Mouse (Mus musculus): ENCODE measurements around the gene Cops6. TPM values are rescaled to one million over a fixed set of nuclear protein-coding genes. Genes with fewer than 3 reads are reported as not detected.

Cops6 gene
- 100 to 1,000 TPM; 151 to 155 TPM for total RNA-seq (2021)
- long read RNA-seq, experiment 1, transcript Cops6-201 (10 exons, 1,787 nt): major isoform, 416 of 451 reads
- long read RNA-seq, experiment 1, transcript Cops6-202 (10 exons, 1,098 nt): minor isoform, 5 of 451 reads
- long read RNA-seq, experiment 1, partial matches to known transcripts: 14 of 451 reads
- long read RNA-seq, experiment 1, other reads (novel, unspliced or antisense): 16 of 451 reads
- long read RNA-seq, experiment 2, transcript Cops6-201 (10 exons, 1,787 nt): major isoform, 218 of 239 reads
- long read RNA-seq, experiment 2, partial matches to known transcripts: 10 of 239 reads
- long read RNA-seq, experiment 2, other reads (novel, unspliced or antisense): 7 of 239 reads

DNA sequence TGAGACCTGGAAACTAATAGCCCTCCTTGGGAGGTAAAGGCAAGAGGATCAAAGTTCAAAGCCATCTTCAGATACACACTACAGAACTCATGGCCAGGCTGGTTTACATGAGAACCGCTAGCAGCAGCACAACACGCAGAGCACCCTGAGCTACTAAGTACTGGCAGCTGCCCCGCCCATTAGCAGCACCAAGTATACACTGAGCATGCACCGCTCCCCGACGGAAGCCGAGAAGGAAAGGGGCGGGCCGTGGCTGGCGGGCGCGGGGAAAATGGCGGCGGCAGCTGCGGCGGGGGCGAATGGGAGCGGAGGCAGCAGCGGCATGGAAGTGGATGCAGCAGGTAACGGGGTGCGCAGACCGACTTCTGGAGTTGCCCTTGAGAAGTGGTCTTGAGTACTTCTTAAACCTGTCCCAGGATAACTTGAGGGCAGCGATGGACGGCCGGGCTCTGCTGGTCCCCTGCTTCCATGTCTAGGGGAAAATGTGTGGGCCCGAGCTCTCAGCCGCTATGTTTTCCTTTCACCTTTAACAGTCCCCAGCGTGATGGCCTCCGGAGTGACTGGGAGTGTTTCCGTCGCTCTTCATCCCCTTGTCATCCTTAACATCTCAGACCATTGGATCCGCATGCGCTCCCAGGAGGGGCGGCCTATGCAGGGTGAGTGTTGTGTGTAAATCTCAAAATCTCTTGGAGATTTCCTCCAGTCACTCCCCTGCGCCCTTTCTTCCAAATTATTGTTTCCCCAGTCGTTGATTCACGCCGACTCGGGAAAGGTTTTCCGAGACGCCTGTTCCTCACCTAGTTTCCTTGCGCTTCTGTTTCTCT is at the start of gene Cops6:
TSS of gene Cops6 (plus strand) at position 230 of the 824 bp plus-strand sequence.
- DNase-seq: peak; percentile 97

- DNase-seq: peak; percentile 94
These were observed 44.3 kb upstream of the Cops6 start, which contains the start of gene Zscan21 for GRCm38 (mm10) chr5:138116255-138117198. TSS of gene Zscan21 (plus strand) at chr5:138116903.

- no peak for DNase-seq
These were observed 43.5 kb upstream of the Cops6 start for GRCm38 (mm10) chr5:138117199-138118015.

- no peak for DNase-seq
These were observed 42.8 kb upstream of the Cops6 start for GRCm38 (mm10) chr5:138118041-138118440.

- DNase-seq: no peak
These were observed 28.3 kb upstream of the Cops6 start for GRCm38 (mm10) chr5:138132425-138133064.

- DNase-seq: no peak
These were observed 23.6 kb upstream of the Cops6 start for GRCm38 (mm10) chr5:138137257-138137656.

GRCm38 (mm10) chr5:138137935-138138549 is 22.8 kb upstream of the Cops6 start:
- DNase-seq: peak; percentile 58

DNA sequence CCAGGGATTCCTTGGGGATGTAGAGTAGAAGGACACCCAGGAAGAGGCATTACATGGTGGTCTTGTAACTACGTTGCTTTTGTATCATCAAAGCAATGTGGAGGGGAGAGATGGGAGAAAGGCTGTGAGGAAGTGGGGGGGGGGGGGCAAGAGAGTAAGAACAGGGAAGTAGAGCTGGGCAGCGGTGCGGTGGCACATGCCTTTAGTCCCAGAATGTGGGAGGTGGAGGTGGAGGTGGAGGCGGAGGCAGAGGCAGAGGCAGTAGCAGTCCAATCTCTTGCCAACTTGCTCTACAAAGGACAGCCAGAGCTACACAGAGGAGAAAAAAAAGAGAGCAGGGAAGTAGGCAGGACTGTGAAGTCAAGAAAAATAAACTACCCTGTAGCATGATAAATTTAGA is 22.3 kb upstream of the Cops6 start:
- no peak for DNase-seq

DNA sequence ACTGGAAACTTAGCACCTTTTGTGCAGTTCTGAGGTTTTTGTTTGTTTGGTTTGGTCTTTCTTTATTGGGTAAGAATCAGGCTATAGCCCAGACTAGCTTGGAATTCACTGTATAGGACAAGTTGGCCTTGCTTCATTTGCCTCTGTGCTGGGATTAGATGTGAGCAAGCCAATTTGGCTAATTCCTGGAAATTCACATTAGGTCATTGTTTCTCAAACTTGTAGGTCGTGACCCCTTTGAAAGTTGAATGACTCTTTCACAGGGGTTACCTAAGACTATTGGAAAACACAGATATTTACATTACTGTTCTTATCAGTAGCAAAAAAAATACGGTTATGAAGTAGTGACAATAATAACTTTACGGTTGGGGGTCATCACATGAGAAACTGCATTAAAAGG is 6.5 kb upstream of the Cops6 start:
- no peak for DNase-seq

DNA sequence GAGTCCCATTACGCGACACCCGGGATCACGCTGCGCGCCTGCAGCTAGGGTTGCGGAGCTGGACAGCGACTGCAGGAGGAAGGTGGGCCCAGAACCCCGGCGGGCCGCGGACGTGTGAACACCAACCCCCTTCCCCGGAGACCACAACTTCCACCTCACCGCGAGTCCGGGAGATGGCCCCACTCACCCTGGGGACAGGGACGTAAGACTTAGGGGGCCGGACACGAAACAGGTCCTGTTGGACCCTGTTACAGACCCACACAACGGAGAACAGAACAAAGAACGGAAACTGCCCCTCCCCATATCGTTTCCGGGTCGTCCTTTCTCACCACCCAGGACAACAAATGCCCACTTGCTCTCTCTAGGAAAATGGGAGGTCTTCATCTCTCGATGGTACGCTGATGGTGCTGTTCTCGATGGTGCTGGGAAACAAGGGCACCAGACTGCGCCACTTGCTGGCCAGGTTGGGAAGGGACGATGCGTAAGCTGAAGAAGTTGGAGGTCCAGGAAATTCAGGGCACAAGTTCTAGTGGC is 5.4 kb upstream of the Cops6 start, which contains the start of gene Zfp113:
TSS of gene Zfp113 (minus strand) at position 302 of the 534 bp plus-strand sequence.
- peak; percentile 89 for DNase-seq

- no peak for DNase-seq
These were observed 578 bp upstream of the Cops6 start for GRCm38 (mm10) chr5:138160224-138160762.

GRCm38 (mm10) chr5:138163046-138163445 is 2.2 kb downstream of the Cops6 start:
- no peak for DNase-seq

DNA sequence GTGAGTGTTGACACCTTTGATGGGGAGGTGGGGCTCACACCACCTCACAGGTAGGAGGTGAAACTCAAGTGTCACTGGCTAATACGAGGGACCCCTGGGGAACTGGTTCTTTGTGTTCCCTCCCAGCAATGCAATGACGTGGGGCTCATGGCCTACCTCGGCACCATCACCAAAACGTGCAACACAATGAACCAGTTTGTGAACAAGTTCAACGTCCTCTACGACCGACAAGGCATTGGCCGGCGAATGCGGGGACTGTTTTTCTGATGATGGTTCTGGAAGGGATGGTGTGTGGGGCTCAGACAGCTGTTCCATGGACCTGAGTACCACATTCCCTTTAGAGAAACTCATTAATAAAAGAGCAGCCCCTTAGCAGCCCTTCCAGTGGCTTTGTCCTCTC is 2.7 kb downstream of the Cops6 start:
- no peak for DNase-seq

GRCm38 (mm10) chr5:138165594-138165993 is 4.7 kb downstream of the Cops6 start:
- no peak for DNase-seq

DNA sequence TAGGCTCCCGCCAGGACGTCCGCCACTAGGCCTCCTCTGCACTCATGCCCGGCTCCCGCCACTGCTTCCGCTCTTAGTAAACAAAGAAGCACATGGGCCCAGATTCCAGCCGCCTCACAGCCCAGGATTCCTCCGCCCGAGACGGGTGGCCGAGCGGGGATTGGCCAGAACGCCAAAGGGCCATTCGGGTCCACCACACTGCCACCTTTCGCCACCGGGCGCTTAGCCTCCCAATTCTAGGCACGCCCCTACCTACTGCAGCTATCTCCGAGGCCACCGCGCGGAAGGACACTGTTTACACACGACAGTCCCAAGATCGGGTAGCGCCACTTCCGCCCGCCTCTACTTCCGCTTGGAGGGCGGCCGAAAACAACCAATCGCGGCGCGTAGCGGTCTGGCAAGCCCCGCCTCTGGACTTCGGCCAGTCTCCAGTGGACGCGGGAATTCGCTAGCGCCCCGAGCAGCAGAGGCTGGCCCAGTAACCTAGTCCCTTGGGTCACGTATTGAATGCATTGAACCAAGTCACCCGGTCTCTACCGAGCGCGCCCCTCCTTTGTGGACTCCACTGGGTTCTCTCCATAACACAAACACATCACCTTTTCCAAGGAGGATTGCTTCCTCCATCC is 10.2 kb downstream of the Cops6 start:
- DNase-seq: peak; percentile 98

DNA sequence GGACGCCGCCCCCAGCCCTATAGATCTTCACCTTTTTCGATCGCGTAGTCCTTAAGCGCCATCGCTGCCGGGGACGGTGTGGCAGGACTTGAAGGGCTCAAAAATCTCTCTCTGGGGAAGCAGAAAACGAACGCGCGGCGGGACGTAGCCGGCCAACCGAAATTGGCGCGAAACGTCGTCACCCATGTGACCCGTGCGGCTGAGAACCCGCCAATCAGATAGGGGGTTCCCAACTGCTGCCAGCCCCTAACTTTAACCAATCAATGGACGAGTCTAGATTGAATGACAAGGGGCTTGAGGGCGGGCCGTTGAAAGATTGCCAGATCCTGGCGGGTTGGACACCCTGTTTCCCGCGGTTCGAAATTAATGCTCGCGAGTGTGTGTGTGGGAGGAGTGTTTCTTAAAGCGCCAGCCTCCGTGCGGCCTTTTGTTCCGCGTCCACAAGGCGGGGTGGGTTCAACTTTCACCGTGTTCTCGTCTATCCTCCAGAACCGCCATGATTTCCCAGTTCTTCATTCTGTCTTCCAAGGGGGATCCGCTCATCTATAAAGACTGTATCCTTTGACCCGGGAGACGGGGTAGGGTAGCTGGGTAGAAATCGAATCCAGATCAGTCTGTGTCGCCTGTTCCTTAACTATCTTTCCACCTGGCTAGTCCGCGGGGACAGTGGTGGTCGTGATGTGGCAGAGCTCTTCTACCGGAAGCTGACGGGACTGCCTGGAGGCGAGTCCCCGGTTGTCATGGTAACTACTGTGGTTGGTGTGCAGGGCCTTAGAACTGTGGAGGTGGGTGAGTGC is 11.0 kb downstream of the Cops6 start, which contains the start of the genes Ap4m1 and Mcm7:
TSS of gene Ap4m1 (plus strand) at position 308 of the 797 bp plus-strand sequence.
TSS of gene Mcm7 (minus strand) at position 728 of the 797 bp plus-strand sequence.
- DNase-seq: peak; percentile 98

- DNase-seq: no peak
These were observed 12.3 kb downstream of the Cops6 start for GRCm38 (mm10) chr5:138173217-138173616.

Data from adrenal gland, postnatal 10 days (tissue).